Mouse (Mus musculus): ENCODE results near the gene H2-Aa.

The H2-Aa gene

GRCm38 (mm10) chr17:34263811-34264371 is 23.7 kb downstream of the H2-Aa start:
- no peak for DNase-seq (ENCODE audit: low read depth, low spot score)

GRCm38 (mm10) chr17:34263068-34263467 is 24.6 kb downstream of the H2-Aa start:
- peak; percentile 71 for DNase-seq (ENCODE audit: low read depth, low spot score)

GRCm38 (mm10) chr17:34261502-34261901 is 26.1 kb downstream of the H2-Aa start:
- peak; percentile 46 for DNase-seq (ENCODE audit: low read depth, low spot score)

GRCm38 (mm10) chr17:34260551-34260950 is 27.1 kb downstream of the H2-Aa start:
- DNase-seq (ENCODE audit: low read depth, low spot score) = no peak

DNA sequence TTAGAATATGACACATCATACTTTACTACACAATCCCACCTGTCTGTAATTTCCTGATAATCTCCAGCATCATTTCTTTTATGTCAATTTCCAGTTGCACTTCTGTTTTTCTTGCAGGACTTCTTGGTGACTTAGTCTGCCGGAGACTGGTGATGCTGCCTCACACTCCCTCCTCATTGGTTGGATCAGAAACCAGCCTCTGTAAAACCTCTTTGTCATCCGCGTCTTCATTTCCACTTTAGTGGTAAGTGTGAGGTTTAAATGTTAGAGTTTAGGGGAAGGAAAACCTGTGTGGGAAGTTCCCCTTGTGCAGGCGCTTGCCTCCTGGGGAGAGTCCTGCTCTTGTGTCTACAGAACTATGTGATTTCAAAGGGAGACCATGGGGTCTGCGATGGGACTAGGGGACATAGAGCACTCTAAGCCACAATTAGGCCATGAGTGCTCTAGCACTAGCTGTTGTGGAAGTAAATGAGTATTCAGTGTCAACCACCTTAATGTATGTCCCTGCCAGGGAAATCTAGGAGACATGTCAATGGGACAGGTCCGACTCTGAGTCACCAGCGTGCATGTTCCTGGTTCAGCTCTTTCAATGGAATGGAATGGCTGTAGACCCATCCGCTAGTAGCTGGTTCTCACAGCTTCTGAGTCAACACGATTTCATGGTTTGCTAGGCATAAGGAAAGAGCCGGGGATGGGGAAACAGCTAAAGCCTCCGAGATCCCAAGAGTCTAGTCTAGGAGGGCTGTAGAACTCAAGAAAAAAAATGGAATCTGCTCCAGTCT is 29.8 kb downstream of the H2-Aa start, which contains the start of gene H2-Ab1:
H2-Ab1 (plus strand) TSS at position 96 of the 782 bp plus-strand sequence.
- DNase-seq (ENCODE audit: low read depth, low spot score) = no peak

- no peak for DNase-seq (ENCODE audit: low read depth, low spot score)
These were observed 31.1 kb downstream of the H2-Aa start for GRCm38 (mm10) chr17:34256501-34256900.

GRCm38 (mm10) chr17:34251666-34252065 is 36.0 kb downstream of the H2-Aa start:
- DNase-seq (ENCODE audit: low read depth, low spot score) = no peak

GRCm38 (mm10) chr17:34249878-34250277 is 37.7 kb downstream of the H2-Aa start:
- DNase-seq (ENCODE audit: low read depth, low spot score) = no peak

DNA sequence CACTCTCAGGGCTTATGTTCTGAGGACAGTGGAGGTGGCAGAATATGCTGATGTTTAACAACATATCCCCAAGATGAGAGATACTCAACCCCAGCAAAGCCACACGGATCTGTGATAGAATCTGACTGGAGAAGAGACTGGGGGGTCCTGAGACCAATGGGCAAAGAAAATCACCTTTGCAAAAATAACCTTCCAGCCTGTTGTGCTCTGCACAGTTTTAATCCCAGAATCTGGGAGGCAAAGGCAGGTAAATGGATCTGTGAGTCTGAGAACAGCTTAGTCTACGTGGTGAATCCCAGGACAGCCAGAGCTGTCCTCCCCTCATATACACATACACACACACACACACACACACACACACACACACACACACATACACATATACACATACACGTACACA is 38.3 kb downstream of the H2-Aa start:
- DNase-seq (ENCODE audit: low read depth, low spot score) = no peak

GRCm38 (mm10) chr17:34248764-34249163 is 38.9 kb downstream of the H2-Aa start:
- DNase-seq (ENCODE audit: low read depth, low spot score) = no peak

DNA sequence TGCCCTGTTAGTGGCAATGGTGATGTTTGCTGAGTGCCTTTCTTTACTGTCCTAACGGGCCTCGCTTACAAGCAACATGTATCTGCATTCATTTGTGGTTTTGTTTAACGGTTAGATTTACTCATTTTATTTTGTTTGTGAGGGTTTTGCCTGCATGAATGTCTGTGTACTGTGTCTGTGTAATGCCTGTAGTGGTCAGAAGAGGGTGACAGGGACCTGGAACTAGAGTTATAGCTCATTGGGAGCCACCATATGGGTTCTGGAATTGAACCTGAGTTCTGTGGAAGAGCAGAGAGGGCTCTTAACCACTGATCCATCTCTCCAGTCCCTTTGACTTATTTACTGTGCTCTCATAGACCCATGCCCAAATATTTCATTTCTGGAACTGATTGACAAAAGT is 40.6 kb downstream of the H2-Aa start:
- no peak for DNase-seq (ENCODE audit: low read depth, low spot score)

GRCm38 (mm10) chr17:34244656-34245055 is 43.0 kb downstream of the H2-Aa start:
- DNase-seq (ENCODE audit: low read depth, low spot score) = no peak

- no peak for DNase-seq (ENCODE audit: low read depth, low spot score)
These were observed 46.7 kb downstream of the H2-Aa start for GRCm38 (mm10) chr17:34240916-34241315.

DNA sequence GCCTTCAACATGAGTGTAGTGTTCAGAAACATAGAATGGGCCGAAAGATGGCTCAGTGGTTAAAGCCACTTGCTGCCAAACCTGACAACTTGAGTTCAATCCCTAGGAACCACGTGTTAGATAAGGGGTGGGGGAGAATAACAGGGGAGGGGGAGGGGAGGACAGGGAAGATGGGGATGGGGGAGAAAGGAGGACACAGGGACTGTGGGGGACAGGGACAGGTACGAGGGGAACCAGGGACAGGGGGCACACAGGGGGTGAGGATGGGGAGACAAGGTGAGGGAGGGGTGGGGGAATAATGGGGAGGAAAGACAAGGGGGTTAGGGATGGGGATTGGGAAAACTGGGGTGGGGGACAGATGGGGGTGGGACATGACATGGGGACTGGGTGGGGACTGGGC is 47.3 kb downstream of the H2-Aa start:
- no peak for DNase-seq (ENCODE audit: low read depth, low spot score)

DNA sequence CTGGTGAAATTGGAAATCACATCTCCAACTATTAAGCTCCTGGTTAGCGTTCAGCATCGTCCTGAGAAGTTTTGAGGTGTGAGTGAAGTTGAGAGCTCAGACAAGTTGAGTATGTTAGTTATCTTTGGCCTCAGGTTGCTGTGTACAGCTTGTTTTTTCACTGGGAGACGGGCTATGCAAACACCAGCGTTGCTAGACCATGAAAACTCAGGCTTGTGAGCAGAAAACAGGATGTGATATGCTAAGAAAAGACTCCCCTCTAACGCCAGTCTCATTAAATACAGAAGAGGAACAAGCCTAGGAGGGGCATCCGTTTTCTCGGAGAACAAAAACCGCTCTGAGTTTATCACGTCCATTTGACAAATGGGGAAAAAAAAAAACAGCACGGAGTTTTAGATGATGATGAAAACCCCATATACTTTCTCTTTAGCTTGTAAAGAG is 48.0 kb downstream of the H2-Aa start:
- DNase-seq (ENCODE audit: low read depth, low spot score) = no peak

GRCm38 (mm10) chr17:34238706-34239105 is 48.9 kb downstream of the H2-Aa start, which contains the start of gene H2-Ob:
H2-Ob (plus strand) TSS chr17:34238903.
- no peak for DNase-seq (ENCODE audit: low read depth, low spot score)

GRCm38 (mm10) chr17:34237741-34238140 is 49.9 kb downstream of the H2-Aa start:
- no peak for DNase-seq (ENCODE audit: low read depth, low spot score)

DNA sequence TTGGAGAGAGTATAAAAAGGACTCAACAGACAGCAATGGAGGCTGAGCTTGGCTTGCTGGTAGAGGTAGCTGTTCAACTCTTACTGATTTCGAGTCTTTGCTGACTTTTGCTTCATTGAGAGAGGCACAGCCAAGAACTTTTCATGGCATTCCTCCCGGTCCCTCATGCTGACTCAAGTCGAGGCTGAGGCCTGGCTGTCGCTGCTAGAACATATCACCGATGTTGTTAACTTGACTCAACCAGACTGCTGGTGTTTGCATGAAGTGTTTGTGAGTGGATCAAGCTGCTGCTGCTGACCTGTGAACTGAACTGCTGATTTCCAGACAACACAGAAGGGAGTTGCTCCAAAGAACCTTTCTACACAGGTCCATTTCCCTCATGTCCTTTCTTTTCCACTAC is 50.9 kb downstream of the H2-Aa start:
- no peak for DNase-seq (ENCODE audit: low read depth, low spot score)

DNA sequence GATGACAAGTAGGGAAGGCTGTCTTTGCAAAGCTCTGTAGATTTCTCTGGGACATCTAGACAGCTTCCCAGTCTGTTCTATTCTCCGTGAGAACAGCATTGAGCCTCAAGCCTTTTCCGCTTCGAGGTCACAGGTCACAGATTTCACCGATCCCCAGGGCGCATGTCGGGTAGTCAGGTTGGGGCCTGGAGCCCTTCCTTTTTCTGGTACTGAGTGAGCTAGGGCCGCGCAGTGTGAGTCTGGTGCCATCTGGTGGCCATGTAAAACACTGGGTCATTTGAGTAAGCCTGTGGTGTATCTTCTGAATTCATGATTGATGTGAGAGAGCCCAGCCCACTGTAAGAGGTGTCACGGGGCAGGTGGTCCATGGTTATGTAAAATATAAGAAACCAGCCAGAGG is 52.7 kb downstream of the H2-Aa start:
- DNase-seq (ENCODE audit: low read depth, low spot score) = peak; percentile 30
